Mouse (Mus musculus) E14TG2a.4 (cell line): Measurements from ENCODE around the gene Fhad1.

ENCODE experiments used
- CTCF ChIP-seq: conservative IDR thresholded peaks from 2 replicates; pipeline ENCODE4 v1.5.1; 2014; ENCODE audit warnings: low read length
- NANOG ChIP-seq: IDR thresholded peaks from 2 replicates; pipeline ENCODE4 v1.6.1; 2014; ENCODE audit warnings: borderline replicate concordance, low read length, mixed read lengths
- POU5F1 ChIP-seq: IDR thresholded peaks from 2 replicates; pipeline ENCODE4 v1.6.1; 2014; ENCODE audit warnings: low read length, borderline replicate concordance

DNA sequence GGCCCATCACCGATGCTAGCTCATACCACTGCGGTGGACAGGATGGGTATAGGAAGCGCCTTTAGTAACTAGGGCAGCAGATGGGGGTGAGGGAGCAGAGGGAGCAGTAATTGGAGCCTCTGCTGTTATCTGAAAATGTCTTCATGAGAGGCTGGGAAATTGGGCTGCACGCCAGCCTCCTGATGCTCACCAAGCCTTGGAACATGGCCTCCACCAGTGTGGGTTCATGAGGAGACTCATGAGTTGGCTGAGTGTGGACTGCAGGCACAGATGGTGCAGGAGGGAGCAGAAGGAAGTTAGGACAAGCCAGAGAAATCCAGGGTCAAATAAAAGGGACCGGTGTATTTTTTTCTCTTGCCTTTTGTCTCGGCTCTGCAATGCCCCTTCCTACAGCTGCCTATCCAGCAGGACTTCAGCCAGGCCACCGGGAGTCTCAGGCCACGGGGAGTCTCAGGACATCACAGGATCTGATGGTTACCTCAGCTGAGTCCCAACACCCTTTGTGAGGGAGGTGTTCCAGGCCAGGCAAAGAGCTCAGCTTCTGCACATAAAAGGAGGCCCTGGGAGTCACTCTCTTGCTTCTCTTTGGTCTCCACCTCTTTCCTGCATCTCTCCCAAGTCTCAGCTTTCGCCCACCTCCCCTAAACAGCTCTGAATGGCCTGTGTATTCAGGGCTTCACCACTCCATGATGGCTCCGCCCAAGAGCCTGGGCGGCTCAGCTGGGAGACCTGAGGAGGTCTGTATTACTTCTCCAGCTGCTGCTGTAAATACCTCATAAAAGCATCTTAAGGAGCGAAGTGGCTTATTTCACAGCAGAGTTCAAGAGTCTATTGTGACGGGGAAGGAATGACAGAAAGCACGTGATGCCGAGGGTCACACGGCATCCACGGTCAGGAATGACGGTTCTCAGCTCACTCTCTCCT lies 45.8 kb upstream of the Fhad1 start:
- no peak for TF ChIP-seq CTCF
- TF ChIP-seq NANOG, result no peak
- TF ChIP-seq POU5F1, result no peak
